Mouse (Mus musculus): Measurements from ENCODE around the gene Ddx27. TPM values are rescaled to one million over a fixed set of nuclear protein-coding genes. Genes with fewer than 3 reads are reported as not detected.

The Ddx27 gene
- polyA plus RNA-seq, 1 experiment from 2014 or later = 68.6 TPM

DNA sequence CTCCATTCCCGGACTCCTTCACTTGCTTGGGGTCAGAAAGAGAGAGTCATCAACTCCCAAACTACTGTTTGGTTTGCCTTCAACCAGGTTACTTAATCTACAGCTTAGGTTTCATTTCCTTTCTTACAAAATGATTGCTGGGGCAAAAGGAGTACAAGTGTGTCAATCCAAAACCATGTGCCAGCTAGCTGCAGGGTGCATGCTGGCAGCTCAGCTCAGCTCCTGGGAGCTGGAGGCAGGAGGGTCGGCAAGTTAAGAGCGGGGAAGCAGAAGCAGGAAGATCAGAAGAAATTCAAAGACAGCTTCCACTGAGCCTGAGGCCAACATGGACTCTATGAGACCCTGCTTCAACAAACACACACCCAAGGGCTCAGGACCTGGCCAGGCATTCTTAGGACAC is 45.4 kb downstream of the Ddx27 start:
- H3K36me3 ChIP-seq = peaks cover 50% of the 10 kb centered on the region
- H3K4me3 ChIP-seq = no peak overlapping the region; the same call in 1 of the 2 replicates
- 78% methylated on average over 3 of the region's 3 CpGs for WGBS
- peaks cover 33% of the 10 kb centered on the region for H3K4me1 ChIP-seq
- H3K9me3 ChIP-seq (replicated peaks) = no peaks in the 10 kb centered on the region
- H3K27ac ChIP-seq = no peak overlapping the region
- no peak for DNase-seq (ENCODE audit: low spot score)
- H3K27me3 ChIP-seq (ENCODE audit: low read depth, poor library complexity, severe bottlenecking) = no peaks in the 10 kb centered on the region

DNA sequence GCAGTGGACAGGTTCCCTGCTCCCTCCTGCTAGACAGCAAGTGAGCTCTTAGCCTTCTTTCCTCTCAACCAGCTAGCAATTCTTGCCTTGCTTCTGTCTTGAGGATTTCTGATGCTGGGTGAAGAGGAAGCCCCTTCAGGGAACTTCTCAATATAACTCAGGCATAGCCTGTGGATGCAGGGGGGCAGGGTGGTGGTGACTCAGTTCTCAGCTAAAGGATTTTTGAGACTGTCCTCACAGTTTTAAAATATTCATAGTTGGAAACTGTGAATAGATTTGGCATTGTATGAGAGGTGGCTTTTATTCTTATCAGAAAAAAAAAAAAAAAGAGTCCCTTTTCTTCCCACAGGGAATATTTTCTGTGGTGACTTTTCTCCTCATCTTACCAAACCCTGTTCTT is 45.8 kb downstream of the Ddx27 start:
- no peak overlapping the region; the same call in 1 of the 2 replicates for H3K4me3 ChIP-seq

DNA sequence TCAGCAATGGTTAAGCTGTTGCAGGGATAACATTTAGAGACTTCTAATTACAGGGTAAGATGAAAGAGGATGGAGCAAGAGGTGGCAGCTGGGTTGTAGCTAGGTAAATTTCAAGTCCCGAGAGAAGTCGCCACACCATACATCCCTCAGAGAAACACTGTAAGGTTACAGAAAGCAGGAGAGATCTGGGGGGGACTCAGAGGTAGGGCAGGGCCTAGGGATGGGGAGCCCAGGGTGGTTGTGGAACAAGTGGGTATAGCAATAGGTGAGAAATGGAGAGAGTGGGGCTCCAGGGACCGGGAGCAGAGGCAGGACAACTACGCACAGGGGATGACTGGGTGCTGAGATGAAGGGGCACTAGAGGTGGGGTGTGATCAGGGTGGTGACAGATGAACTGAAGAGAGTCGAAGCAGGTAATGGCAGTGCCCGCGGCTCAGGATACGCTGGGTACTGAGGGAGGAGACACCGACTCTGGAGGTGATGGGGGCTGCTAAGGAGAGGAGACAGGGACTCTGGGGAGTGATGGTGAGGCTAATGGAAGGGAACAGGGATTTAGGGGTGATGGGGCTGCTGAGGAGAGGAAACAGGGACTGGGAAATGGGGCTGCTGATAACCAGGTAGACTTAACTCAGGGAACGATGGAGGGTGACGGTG is 46.5 kb downstream of the Ddx27 start:
- Histone ChIP-seq H3K27ac (peak overlapping the region; percentile 99; the same call in 1 of the 2 replicates), H3K4me1 (peaks cover 35% of the 10 kb centered on the region), H3K36me3 (peaks cover 50% of the 10 kb centered on the region), H3K27me3 (ENCODE audit: low read depth, poor library complexity, severe bottlenecking) (no peaks in the 10 kb centered on the region), H3K4me3 (peak overlapping the region; percentile 68), H3K9me3 (replicated peaks) (no peaks in the 10 kb centered on the region)
- no peak for DNase-seq (ENCODE audit: low spot score)
- 20% methylated on average over 11 of the region's 11 CpGs for WGBS

More for the DNA sequence above, 45.8 kb downstream of the Ddx27 start:
- Histone ChIP-seq H3K27me3 (ENCODE audit: low read depth, poor library complexity, severe bottlenecking) (no peaks in the 10 kb centered on the region), H3K27ac (no peak overlapping the region), H3K4me1 (peaks cover 35% of the 10 kb centered on the region), H3K36me3 (peaks cover 50% of the 10 kb centered on the region), H3K9me3 (replicated peaks) (no peaks in the 10 kb centered on the region)
- DNase-seq (ENCODE audit: low spot score) = no peak

DNA sequence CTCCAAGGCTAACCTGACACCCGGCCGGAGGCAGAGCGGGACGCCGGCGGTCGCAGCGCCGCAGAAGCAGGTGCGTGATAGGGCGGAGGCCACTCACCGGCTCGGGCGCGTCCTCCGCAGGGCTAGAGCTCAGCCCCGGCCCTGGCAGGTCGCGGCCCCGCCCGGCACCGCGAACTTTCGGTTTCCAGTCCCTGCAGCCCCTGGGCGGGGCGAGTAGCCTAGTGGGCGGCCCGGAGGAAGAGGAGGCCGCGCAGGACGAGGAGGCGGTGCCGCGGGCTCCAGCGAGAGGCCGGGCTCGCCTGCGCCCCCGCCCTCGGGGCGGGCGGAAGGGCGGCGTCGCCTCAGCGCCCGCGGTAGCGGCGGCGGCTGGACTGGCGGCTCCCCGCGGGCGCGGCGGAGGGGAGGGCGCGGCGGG is 47.5 kb downstream of the Ddx27 start:
- DNase-seq (ENCODE audit: low spot score) = peak; percentile 88
- Histone ChIP-seq H3K4me3 (peak overlapping the region; percentile 68), H3K9me3 (replicated peaks) (no peaks in the 10 kb centered on the region), H3K27me3 (ENCODE audit: low read depth, poor library complexity, severe bottlenecking) (no peaks in the 10 kb centered on the region), H3K36me3 (peaks cover 45% of the 10 kb centered on the region), H3K27ac (peak overlapping the region; percentile 99), H3K4me1 (peaks cover 35% of the 10 kb centered on the region)
- under 1% methylated on average over 59 of the region's 60 CpGs for WGBS

DNA sequence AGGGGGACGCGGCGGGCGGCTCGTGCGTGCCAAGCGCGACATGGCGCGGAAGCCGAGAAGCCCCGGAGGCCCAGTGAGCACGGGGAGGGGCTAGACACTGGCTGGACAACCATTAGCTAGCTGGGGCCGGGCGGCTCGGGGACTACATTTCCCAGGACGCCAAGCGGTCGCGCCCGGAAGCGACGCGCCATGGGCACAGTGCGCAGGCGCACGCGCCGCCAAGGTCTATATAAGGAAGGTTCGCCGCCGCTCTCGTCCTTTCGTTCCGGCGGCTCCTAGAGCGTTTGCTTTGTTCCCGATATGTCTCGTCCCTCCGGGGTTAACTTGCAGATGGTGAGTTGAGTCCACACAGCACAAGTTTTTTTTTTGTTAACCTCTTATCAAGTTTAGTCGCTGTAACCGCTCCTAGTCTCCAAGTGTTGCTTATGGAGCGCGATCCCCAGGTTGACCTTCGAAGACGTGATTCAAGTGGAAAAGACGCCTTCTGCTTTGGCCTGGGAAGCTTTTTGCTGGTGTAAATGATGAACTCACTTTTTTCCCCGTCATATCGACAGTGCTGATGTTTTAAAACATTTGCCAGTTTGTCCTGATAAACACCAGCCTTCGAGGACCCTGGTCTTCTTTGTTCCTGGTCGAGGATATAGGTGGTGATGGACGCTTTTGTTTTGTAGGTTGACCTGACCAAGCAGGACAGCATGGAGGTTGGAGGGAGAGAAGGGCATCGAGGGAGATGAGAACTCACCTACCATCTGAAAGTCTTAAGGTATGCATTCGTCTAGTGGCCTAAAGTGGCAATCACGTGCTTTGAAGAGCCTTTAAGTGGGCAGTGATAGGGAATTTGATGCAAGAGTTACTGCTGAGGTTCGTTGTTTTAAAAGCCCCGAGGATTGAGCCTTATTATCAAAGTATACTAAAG is 48.2 kb downstream of the Ddx27 start, which contains the start of gene Znfx1:
Gene Znfx1, minus strand, starts transcription at position 51 of the 916 bp plus-strand sequence.
- Histone ChIP-seq H3K4me3 (peak within 1 kb of the TSS; percentile 68), H3K27me3 (ENCODE audit: low read depth, poor library complexity, severe bottlenecking) (no peaks in the 10 kb centered on the region), H3K9me3 (replicated peaks) (no peaks in the 10 kb centered on the region), H3K27ac (peak within 1 kb of the TSS; percentile 99), H3K36me3 (peaks cover 41% of the 10 kb centered on the region), H3K4me1 (peaks cover 34% of the 10 kb centered on the region)
- peak; percentile 99 for DNase-seq (ENCODE audit: low spot score)
- WGBS = under 1% methylated on average over 56 of the region's 57 CpGs

DNA sequence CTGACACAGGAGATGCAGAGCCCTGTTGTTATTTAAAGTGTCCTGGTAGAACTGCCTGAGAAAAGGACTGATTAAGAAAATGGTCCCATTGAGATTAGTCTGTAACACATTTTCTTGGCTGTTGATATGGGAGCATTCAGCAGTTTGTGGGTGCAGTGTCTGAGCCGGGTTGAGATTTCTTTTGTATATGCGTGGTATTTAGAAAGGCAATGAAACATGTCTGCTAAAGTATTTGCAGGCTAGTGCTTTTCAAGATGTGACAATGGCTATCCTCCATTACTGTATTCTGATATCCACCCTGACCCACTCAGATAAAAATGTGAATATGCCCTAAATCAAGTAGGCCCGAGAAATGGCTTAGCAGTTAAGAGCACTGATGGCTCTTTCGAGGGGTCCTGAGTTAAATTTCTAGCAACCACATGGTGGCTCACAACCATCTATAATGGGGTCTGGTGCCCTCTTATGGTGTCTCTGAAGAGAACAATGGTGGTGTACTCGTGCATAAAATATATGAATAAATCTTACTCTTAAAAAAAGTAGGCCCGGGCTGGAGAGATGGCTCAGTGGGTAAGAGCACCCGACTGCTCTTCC is 49.0 kb downstream of the Ddx27 start:
- H3K4me3 ChIP-seq = peak overlapping the region; percentile 68
- no peak for DNase-seq (ENCODE audit: low spot score)
- no peaks in the 10 kb centered on the region for H3K9me3 ChIP-seq (replicated peaks)
- no peaks in the 10 kb centered on the region for H3K27me3 ChIP-seq (ENCODE audit: low read depth, poor library complexity, severe bottlenecking)
- H3K27ac ChIP-seq = peak overlapping the region; percentile 99
- under 1% methylated on average over 7 of the region's 7 CpGs for WGBS
- peaks cover 31% of the 10 kb centered on the region for H3K4me1 ChIP-seq
- H3K36me3 ChIP-seq = peaks cover 41% of the 10 kb centered on the region

DNA sequence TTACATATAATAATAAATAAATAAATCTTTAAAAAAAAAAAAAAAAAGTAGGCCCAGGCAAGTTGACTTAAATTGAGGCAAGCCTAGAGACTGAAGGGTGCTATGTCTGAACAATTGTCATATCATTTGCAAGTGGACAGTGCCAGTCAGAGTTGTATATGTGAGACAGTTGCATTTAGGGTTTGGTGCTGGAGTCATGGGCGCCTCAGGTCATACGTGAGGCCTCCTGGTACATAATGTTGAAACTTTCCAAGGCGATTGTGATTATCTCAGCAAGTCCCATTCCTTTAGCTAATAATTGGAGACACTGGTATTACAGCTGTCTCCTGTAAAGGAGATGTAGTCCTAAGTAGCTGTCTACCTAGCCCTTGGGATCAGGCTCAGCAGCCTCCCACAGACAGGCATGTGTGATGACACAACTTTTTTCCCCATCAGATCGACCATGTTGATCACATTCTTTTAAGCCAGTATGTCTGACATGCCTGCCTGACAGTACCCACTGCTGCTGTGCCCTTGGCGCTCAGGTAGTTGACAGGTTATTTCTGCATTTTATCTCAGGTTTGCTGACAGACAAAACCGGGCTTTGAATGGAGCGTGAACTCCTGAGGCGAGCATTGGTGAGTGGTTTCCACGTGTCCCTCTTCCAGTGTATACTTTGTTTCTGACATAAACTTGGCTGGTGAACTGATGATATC is 49.8 kb downstream of the Ddx27 start:
- H3K27me3 ChIP-seq (ENCODE audit: low read depth, poor library complexity, severe bottlenecking) = no peaks in the 10 kb centered on the region
- WGBS = 32% methylated on average over 9 of the region's 9 CpGs
- H3K4me3 ChIP-seq = peak overlapping the region; percentile 68
- peaks cover 36% of the 10 kb centered on the region for H3K36me3 ChIP-seq
- peaks cover 28% of the 10 kb centered on the region for H3K4me1 ChIP-seq
- H3K27ac ChIP-seq = peak overlapping the region; percentile 99
- no peaks in the 10 kb centered on the region for H3K9me3 ChIP-seq (replicated peaks)
- DNase-seq (ENCODE audit: low spot score) = no peak

DNA sequence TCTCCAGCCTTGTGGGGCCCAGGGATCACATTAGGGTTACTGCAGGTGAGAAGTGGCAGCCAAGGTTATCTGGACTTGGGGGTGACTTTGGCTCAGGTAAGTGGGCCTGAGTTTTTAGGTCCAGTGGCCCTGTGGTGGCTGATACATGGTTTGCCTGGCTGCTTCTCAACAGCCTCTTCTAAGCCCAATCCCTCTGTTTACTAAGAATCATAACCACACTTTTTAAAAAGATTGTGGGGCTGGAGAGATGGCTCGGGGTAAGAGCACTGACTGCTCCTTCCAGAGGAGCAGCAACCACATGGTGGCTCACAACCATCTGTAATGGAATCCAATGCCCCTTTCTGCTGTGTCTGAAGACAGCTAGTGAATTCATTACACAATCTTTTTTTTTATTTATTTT is 51.0 kb downstream of the Ddx27 start:
- WGBS = 66% methylated on average over 1 of the region's 1 CpGs
- peak overlapping the region; percentile 68 for H3K4me3 ChIP-seq
- peaks cover 34% of the 10 kb centered on the region for H3K36me3 ChIP-seq
- H3K4me1 ChIP-seq = peaks cover 24% of the 10 kb centered on the region
- 0 out of 2 replicates have a peak overlapping the region, but pooled peaks have one; percentile 42 for H3K27ac ChIP-seq
- H3K9me3 ChIP-seq (replicated peaks) = no peaks in the 10 kb centered on the region
- no peak for DNase-seq (ENCODE audit: low spot score)
- H3K27me3 ChIP-seq (ENCODE audit: low read depth, poor library complexity, severe bottlenecking) = no peaks in the 10 kb centered on the region

DNA sequence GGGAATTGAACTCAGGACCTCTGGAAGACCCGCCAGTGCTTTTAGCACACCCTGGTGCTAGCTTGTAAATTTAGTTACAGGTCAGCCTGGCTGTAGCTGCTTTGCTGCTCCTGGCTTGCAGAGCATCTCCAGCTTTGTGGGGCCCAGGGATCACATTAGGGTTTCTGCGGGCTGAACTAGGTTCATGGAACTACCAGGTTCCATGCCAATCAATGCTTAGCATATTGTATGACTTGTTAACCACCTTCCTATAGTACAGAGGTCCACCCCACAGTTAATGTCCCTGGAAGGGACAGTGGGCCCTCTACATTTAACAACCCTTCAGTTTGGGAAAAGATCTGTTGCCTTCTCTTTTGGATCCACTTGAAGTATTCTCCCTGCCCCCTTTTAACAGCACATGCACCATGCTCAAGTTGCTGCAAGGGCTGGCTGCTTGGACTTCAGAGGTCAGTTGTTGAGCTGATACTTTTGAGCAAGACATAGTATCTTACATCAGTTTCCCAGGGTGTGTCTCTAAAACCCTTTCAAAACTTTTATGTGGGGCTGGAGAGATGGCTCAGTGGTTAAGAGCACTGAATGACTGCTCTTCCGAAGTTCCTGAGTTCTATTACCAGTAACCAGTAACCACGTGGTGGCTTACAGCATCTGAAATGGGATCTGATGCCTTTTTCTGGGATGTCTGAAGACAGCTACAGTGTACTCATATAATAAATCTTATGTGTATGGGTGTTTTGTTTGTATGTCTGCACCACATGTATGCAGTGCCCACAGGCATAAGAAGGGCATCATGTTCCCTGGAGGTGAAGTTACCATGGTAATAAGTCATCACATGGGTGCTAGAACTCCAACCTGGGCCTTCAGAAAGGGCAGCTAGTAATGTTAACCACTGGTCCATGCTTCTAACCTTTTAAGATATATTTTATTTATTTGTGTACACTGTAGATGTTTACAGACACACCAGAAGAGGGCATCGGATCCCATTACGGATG is 51.8 kb downstream of the Ddx27 start:
- Histone ChIP-seq H3K36me3 (peaks cover 34% of the 10 kb centered on the region), H3K27me3 (ENCODE audit: low read depth, poor library complexity, severe bottlenecking) (no peaks in the 10 kb centered on the region), H3K4me1 (peaks cover 24% of the 10 kb centered on the region), H3K4me3 (no peak overlapping the region), H3K27ac (no peak overlapping the region), H3K9me3 (replicated peaks) (no peaks in the 10 kb centered on the region)
- 36% methylated on average over 6 of the region's 6 CpGs for WGBS
- DNase-seq (ENCODE audit: low spot score) = peak; percentile 56

DNA sequence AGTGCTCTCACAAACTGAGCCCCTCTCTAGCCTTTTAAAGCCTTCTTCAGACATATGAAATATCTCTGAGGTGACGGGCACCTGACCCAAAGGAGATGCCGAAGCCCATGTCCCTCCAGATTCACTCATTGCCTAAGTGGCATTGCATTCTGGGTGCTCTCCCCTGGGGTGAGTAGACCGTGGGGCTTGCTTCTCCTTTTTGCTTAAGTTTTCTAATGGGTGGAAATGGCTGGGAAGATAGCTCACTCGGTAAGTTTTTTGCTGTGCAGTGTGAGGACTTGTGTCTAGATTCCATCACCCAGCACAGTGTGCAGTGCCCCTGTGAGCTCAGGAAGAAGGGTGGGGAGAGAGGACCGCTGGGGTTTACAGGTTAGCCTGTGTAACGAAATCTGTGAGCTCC is 52.6 kb downstream of the Ddx27 start:
- H3K36me3 ChIP-seq = peaks cover 34% of the 10 kb centered on the region
- no peaks in the 10 kb centered on the region for H3K9me3 ChIP-seq (replicated peaks)
- H3K4me3 ChIP-seq = no peak overlapping the region; the same call in 1 of the 2 replicates
- H3K27me3 ChIP-seq (ENCODE audit: low read depth, poor library complexity, severe bottlenecking) = no peaks in the 10 kb centered on the region
- WGBS = 57% methylated on average over 6 of the region's 6 CpGs
- DNase-seq (ENCODE audit: low spot score) = no peak
- H3K4me1 ChIP-seq = peaks cover 27% of the 10 kb centered on the region
- no peak overlapping the region for H3K27ac ChIP-seq

DNA sequence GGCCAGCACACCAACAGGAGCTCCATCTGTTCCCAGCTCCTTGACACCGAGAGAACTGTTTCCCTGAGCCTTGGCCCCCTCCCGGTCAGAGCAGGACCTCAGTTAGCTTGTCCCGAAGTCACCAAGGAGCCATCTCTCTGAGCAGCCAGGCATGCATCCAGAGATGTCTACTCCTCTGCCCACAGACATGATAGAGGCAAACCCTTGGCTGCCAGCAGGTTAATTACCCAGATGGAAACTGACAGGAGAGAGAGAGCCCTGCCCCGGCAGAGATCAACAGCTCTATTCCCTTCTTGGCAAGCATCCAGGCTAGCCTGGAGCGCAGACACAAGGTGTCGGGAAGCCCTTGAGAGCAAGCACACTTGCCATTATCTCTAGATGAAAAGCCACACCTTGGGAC is 55.3 kb downstream of the Ddx27 start:
- H3K36me3 ChIP-seq = peaks cover 17% of the 10 kb centered on the region
- H3K9me3 ChIP-seq (replicated peaks) = no peaks in the 10 kb centered on the region
- H3K4me1 ChIP-seq = peaks cover 18% of the 10 kb centered on the region
- H3K27ac ChIP-seq = no peak overlapping the region
- WGBS = 86% methylated on average over 6 of the region's 6 CpGs
- no peak overlapping the region for H3K4me3 ChIP-seq
- no peak for DNase-seq (ENCODE audit: low spot score)
- H3K27me3 ChIP-seq (ENCODE audit: low read depth, poor library complexity, severe bottlenecking) = no peaks in the 10 kb centered on the region
